Mouse (Mus musculus) heart, embryonic 14.5 days (tissue): ENCODE data around the gene Rora. TPM values are rescaled to one million over a fixed set of nuclear protein-coding genes. Genes with fewer than 3 reads are reported as not detected.

Source experiments
- ATAC-seq: fragments of 200-750 bp; cut with Nextera tagmentation; 2 replicates; pipeline ENCODE4 v1.8.0; 2017; ENCODE audit warnings: low read depth, moderate TSS enrichment; ENCODE audit not compliant: insufficient number of reproducible peaks, insufficient read depth, low FRiP score
- H3K27ac ChIP-seq, 2 experiments: fragments of 200-500 bp in 1 of 2; fragments of 300-500 bp in 1 of 2; sonication (generic) in 1 of 2; replicated peaks in 1 of 2; 2 replicates each; pipeline ENCODE4 v1.5.1; 2012 to 2014; ENCODE audit warnings: low read depth in 2 of 2, low read length in 2 of 2, control low read depth in 1 of 2, mild to moderate bottlenecking in 1 of 2, mixed read lengths in 1 of 2; ENCODE audit not compliant: control insufficient read depth in 1 of 2, insufficient read depth in 1 of 2
- H3K27me3 ChIP-seq: fragments of 300-500 bp; sonication (generic); 2 replicates; pipeline ENCODE4 v1.6.1; 2014; ENCODE audit warnings: mild to moderate bottlenecking, low read length, control low read depth; ENCODE audit not compliant: control insufficient read depth, insufficient read depth
- H3K36me3 ChIP-seq: fragments of 300-500 bp; sonication (generic); 2 replicates; pipeline ENCODE4 v1.6.1; 2014; ENCODE audit warnings: mild to moderate bottlenecking, control low read depth, low read length, mixed read lengths; ENCODE audit not compliant: control insufficient read depth, insufficient read depth
- H3K4me1 ChIP-seq, 2 experiments: fragments of 200-500 bp in 1 of 2; fragments of 300-500 bp in 1 of 2; sonication (generic) in 1 of 2; 2 replicates each; pipeline ENCODE4 v1.6.1; 2012 to 2014; ENCODE audit warnings: low read length in 2 of 2, control low read depth in 1 of 2, mixed read lengths in 1 of 2; ENCODE audit not compliant: control insufficient read depth in 2 of 2, insufficient read depth in 2 of 2
- H3K4me2 ChIP-seq: fragments of 300-500 bp; sonication (generic); 2 replicates; pipeline ENCODE4 v1.6.1; 2014; ENCODE audit warnings: mild to moderate bottlenecking, low read length
- H3K4me3 ChIP-seq, 2 experiments: fragments of 200-500 bp in 1 of 2; fragments of 300-500 bp in 1 of 2; sonication (generic) in 1 of 2; 2 replicates each; pipeline ENCODE4 v1.5.1; 2012 to 2014; ENCODE audit warnings: low read length in 2 of 2, mild to moderate bottlenecking in 2 of 2, control low read depth in 1 of 2, low read depth in 1 of 2, moderate library complexity in 1 of 2; ENCODE audit not compliant: control insufficient read depth in 1 of 2, insufficient read depth in 1 of 2
- H3K9ac ChIP-seq: fragments of 300-500 bp; sonication (generic); 2 replicates; pipeline ENCODE4 v1.6.1; 2014; ENCODE audit warnings: mild to moderate bottlenecking, low read length
- H3K9me3 ChIP-seq: fragments of 300-500 bp; sonication (generic); 2 replicates; pipeline ENCODE4 v1.6.1; 2016; ENCODE audit warnings: low read length, control low read depth; ENCODE audit not compliant: control insufficient read depth
- WGBS: fragments of 180-500 bp; shearing (Covaris S2); extraction: QIAGEN DNeasy Blood & Tissue Kit; methylation state at CpG from one replicate; pipeline ENCODE4 v1.1.7; 2014; 5-methylcytosine and 5-hydroxymethylcytosine counted together
- polyA plus RNA-seq: library from polyadenylated mRNA; unstranded; fragments of >200 nt; fragmentation: Nextera tagmentation; extraction: Ambion mirVana; gene quantifications from 2 replicates; pipeline ENCODE4 v1.2.1, GENCODE M21; 2014

The Rora gene
- polyA plus RNA-seq, 1 experiment from 2014 or later: 6.9 TPM

DNA sequence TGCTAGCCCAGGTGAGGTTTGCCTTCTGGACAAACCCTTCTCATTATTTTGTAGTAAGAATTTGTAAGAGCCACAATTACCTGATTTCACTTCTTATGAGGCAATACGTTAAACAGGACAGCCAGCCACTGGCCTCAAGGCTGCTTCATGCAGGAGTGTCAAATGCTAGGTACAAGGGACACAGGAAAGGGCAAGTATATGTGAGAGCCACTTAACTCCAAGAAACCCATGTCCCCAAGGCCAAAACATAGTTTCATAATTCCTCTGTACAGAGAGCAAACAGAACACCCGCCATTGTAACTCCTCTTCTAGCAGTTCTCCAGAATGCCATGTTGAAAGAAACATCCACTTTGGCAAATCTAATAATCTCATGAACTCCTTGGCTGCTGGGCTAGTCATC is 205.9 kb downstream of the Rora start:
- no peaks in the 10 kb centered on the region for H3K27me3 ChIP-seq
- peaks cover 10% of the 10 kb centered on the region; the same call in 1 of the 2 replicates for H3K9me3 ChIP-seq
- no peak overlapping the region for H3K27ac ChIP-seq
- 86% methylated on average over 2 of the region's 2 CpGs for WGBS
- no peak overlapping the region for H3K9ac ChIP-seq
- H3K4me3 ChIP-seq: no peak overlapping the region
- no peaks in the 10 kb centered on the region for H3K4me1 ChIP-seq
- no peaks in the 10 kb centered on the region for H3K36me3 ChIP-seq
- H3K4me2 ChIP-seq: no peak overlapping the region
- ATAC-seq: no peak

DNA sequence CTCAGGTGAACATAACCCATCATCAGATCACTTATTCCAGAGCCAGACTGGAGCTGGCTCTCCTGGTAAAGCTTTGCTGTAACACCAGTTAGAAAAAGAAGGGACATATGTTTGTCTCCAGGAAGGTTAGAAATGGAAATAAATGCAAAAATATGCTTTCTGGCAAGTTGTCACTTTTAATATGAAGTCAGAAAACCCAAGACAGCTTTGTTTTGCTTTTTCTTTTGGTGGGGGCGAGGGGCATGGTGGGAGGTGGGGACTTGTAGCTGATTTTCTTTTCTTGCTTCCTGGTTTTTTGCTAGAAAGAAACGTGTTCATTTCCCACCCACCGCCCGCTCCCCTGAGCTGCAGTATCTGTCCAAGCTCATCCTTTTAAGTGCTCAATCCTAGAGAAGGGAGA is 212.7 kb downstream of the Rora start:
- Histone ChIP-seq H3K9ac (no peak overlapping the region), H3K27me3 (no peaks in the 10 kb centered on the region; the same call in 1 of the 2 replicates), H3K27ac (no peak overlapping the region), H3K4me2 (no peak overlapping the region), H3K4me1 (no peaks in the 10 kb centered on the region), H3K4me3 (no peak overlapping the region), H3K36me3 (no peaks in the 10 kb centered on the region), H3K9me3 (peaks cover 10% of the 10 kb centered on the region; the same call in 1 of the 2 replicates)
- WGBS: 66% methylated on average over 4 of the region's 4 CpGs
- ATAC-seq: no peak

- Histone ChIP-seq H3K27me3 (no peaks in the 10 kb centered on the region), H3K27ac (no peak overlapping the region), H3K4me1 (peaks cover 0 to 5% of the 10 kb centered on the region in 2 experiments; a peak in 1 of 4 replicates), H3K4me2 (no peak overlapping the region), H3K4me3 (no peak overlapping the region), H3K9ac (no peak overlapping the region), H3K36me3 (no peaks in the 10 kb centered on the region), H3K9me3 (no peaks in the 10 kb centered on the region)
- ATAC-seq: no peak
- WGBS: 83% methylated on average over 4 of the region's 4 CpGs
These were observed 220.3 kb downstream of the Rora start for GRCm38 (mm10) chr9:68873838-68874237.

DNA sequence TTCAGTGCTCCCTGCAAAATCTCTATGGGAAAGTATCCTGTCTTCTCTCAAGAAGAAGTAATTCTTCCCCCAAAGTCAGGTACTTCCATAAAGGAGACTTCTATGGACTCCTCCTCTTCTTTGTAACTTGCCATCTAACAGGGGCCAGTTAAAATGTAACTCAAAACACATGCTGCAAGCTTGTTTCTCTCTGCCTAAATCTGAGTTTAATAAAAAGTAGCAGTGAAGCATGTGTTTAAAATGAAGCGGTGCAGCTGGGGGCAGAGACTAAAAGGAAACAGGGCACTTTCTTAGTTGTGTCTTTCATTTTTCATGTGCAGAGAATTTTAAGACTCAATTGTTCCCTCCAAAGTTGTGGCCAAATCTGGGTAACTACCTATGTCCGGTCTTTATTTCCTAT is 221.0 kb downstream of the Rora start:
- no peak overlapping the region for H3K27ac ChIP-seq
- no peaks in the 10 kb centered on the region for H3K36me3 ChIP-seq
- H3K9ac ChIP-seq: no peak overlapping the region
- H3K4me1 ChIP-seq: peaks cover 0 to 5% of the 10 kb centered on the region in 2 experiments; a peak in 1 of 4 replicates
- no peak overlapping the region for H3K4me2 ChIP-seq
- H3K27me3 ChIP-seq: no peaks in the 10 kb centered on the region
- no peak for ATAC-seq
- H3K9me3 ChIP-seq: no peaks in the 10 kb centered on the region
- 93% methylated on average over 2 of the region's 2 CpGs for WGBS
- no peak overlapping the region for H3K4me3 ChIP-seq

- no peak overlapping the region for H3K9ac ChIP-seq
- 83% methylated on average over 2 of the region's 2 CpGs for WGBS
- peaks cover 0 to 5% of the 10 kb centered on the region in 2 experiments; a peak in 1 of 4 replicates for H3K4me1 ChIP-seq
These were observed 222.2 kb downstream of the Rora start for GRCm38 (mm10) chr9:68875791-68876190.

DNA sequence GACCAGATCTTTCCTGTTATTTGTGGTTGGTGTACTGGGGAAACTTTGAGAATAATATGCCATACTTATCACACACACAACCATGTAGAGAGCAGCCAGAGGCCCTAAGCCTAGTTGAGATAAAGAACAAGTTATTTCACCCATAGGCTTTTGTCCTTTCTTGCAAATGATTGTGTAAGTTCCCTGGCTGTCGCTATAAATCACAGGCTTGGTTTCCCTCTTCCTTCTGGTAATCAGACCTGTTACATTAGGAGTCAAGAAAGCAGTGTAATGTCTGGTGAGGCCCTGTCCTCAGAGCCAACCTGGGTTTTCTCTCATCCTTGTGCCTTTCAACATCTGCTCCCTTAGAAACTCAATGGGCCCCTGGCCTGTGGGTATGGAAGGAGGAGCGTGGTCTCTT is 222.7 kb downstream of the Rora start:
- no peaks in the 10 kb centered on the region for H3K9me3 ChIP-seq
- peaks cover 4 to 9% of the 10 kb centered on the region in 2 experiments; a peak in 3 of 4 replicates for H3K4me1 ChIP-seq
- H3K4me3 ChIP-seq: no peak overlapping the region
- H3K27ac ChIP-seq: no peak overlapping the region
- no peak overlapping the region for H3K9ac ChIP-seq
- no peaks in the 10 kb centered on the region for H3K36me3 ChIP-seq
- H3K27me3 ChIP-seq: no peaks in the 10 kb centered on the region
- ATAC-seq: no peak
- WGBS: 65% methylated on average over 2 of the region's 2 CpGs
- no peak overlapping the region for H3K4me2 ChIP-seq

More at GRCm38 (mm10) chr9:68875791-68876190, 222.2 kb downstream of the Rora start:
- no peak overlapping the region for H3K27ac ChIP-seq
- no peaks in the 10 kb centered on the region for H3K36me3 ChIP-seq
- ATAC-seq: no peak
- H3K9me3 ChIP-seq: no peaks in the 10 kb centered on the region
- H3K27me3 ChIP-seq: no peaks in the 10 kb centered on the region
- no peak overlapping the region for H3K4me3 ChIP-seq
- H3K4me2 ChIP-seq: no peak overlapping the region

- H3K27me3 ChIP-seq: no peaks in the 10 kb centered on the region
- 63% methylated on average over 6 of the region's 6 CpGs for WGBS
- no peaks in the 10 kb centered on the region for H3K9me3 ChIP-seq
- peaks cover 13 to 14% of the 10 kb centered on the region in 2 experiments for H3K4me1 ChIP-seq
- no peak overlapping the region for H3K9ac ChIP-seq
- no peak for ATAC-seq
- no peak overlapping the region for H3K27ac ChIP-seq
- H3K36me3 ChIP-seq: no peaks in the 10 kb centered on the region
- no peak overlapping the region for H3K4me3 ChIP-seq
- no peak overlapping the region for H3K4me2 ChIP-seq
These were observed 228.3 kb downstream of the Rora start for GRCm38 (mm10) chr9:68881896-68882295.

DNA sequence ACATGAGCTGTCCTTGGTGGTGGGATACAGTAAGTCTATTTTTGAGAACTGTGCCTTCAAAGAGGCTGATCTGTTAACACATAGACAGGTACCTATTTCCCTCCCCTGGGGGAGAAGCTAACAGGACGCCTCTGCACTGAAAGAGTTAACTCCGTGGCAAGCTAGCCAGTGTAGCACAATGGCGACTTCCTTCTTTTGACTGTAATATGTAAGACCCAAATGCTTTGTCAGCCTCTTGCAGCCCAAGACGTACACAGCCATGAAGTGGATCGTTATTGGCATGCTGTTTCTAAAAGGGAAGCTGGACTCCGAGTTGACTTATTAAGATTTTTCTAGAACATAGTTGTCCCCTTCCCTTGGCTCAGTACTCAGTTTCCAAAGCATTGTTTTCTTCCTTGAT is 229.4 kb downstream of the Rora start:
- H3K9me3 ChIP-seq: no peaks in the 10 kb centered on the region
- no peak overlapping the region for H3K4me3 ChIP-seq
- ATAC-seq: no peak
- no peaks in the 10 kb centered on the region for H3K36me3 ChIP-seq
- 65% methylated on average over 6 of the region's 6 CpGs for WGBS
- H3K9ac ChIP-seq: no peak overlapping the region
- no peak overlapping the region for H3K27ac ChIP-seq
- no peak overlapping the region for H3K4me2 ChIP-seq
- no peaks in the 10 kb centered on the region for H3K27me3 ChIP-seq
- peaks cover 13 to 14% of the 10 kb centered on the region in 2 experiments for H3K4me1 ChIP-seq
